Mouse (Mus musculus): ENCODE results near the gene Shank2. TPM values are rescaled to one million over a fixed set of nuclear protein-coding genes. Genes with fewer than 3 reads are reported as not detected.

Gene Shank2
- polyA plus RNA-seq, 1 experiment from 2014 or later: 9.1 TPM

GRCm38 (mm10) chr7:144468741-144469140 lies 467.0 kb downstream of the Shank2 start:
- H3K27ac ChIP-seq (replicated peaks; ENCODE audit: low read depth, low read length): no peak overlapping the region
- no peak for ATAC-seq (ENCODE audit: low FRiP score, low TSS enrichment)
- H3K9me3 ChIP-seq (ENCODE audit: control insufficient read depth, low read length): no peaks in the 10 kb centered on the region
- no peak overlapping the region for H3K4me3 ChIP-seq (replicated peaks; ENCODE audit: low read depth, low read length)
- peaks cover 21% of the 10 kb centered on the region for H3K36me3 ChIP-seq (ENCODE audit: control insufficient read depth, insufficient read depth, low read length)
- 92% methylated on average over 5 of the region's 5 CpGs for WGBS
- H3K9ac ChIP-seq (replicated peaks; ENCODE audit: low read length): no peak overlapping the region
- H3K27me3 ChIP-seq (ENCODE audit: control insufficient read depth, insufficient read depth, low read length): no peaks in the 10 kb centered on the region
- H3K4me2 ChIP-seq (ENCODE audit: low read length): peak overlapping the region; percentile 91
- no peak for DNase-seq
- peaks cover 14% of the 10 kb centered on the region; the same call in 1 of the 2 replicates for H3K4me1 ChIP-seq (ENCODE audit: control insufficient read depth, insufficient read depth, low read length)

- 10% methylated on average over 4 of the region's 4 CpGs for whole genome bisulfite sequencing
Observed at GRCm38 (mm10) chr7:144469181-144469641, 467.5 kb downstream of the Shank2 start.

GRCm38 (mm10) chr7:144469908-144470544 lies 468.3 kb downstream of the Shank2 start:
- Histone ChIP-seq H3K9me3 (ENCODE audit: control insufficient read depth, low read length) (no peaks in the 10 kb centered on the region), H3K4me2 (ENCODE audit: low read length) (peak overlapping the region; percentile 91), H3K27ac (replicated peaks; ENCODE audit: low read depth, low read length) (peak overlapping the region; percentile 79), H3K36me3 (ENCODE audit: control insufficient read depth, insufficient read depth, low read length) (peaks cover 8% of the 10 kb centered on the region), H3K4me1 (ENCODE audit: control insufficient read depth, insufficient read depth, low read length) (peaks cover 14% of the 10 kb centered on the region; the same call in 1 of the 2 replicates), H3K4me3 (replicated peaks; ENCODE audit: low read depth, low read length) (peak overlapping the region; percentile 89), H3K27me3 (ENCODE audit: control insufficient read depth, insufficient read depth, low read length) (no peaks in the 10 kb centered on the region), H3K9ac (replicated peaks; ENCODE audit: low read length) (peak overlapping the region; percentile 95)
- ATAC-seq (ENCODE audit: low FRiP score, low TSS enrichment) (peak; percentile 35), DNase-seq (no peak)
- 1% methylated on average over 31 of the region's 31 CpGs for WGBS

More at GRCm38 (mm10) chr7:144469181-144469641, 467.5 kb downstream of the Shank2 start:
- Histone ChIP-seq H3K27me3 (ENCODE audit: control insufficient read depth, insufficient read depth, low read length) (no peaks in the 10 kb centered on the region), H3K9ac (replicated peaks; ENCODE audit: low read length) (peak overlapping the region; percentile 95), H3K36me3 (ENCODE audit: control insufficient read depth, insufficient read depth, low read length) (peaks cover 17% of the 10 kb centered on the region), H3K4me1 (ENCODE audit: control insufficient read depth, insufficient read depth, low read length) (peaks cover 14% of the 10 kb centered on the region; the same call in 1 of the 2 replicates), H3K4me2 (ENCODE audit: low read length) (peak overlapping the region; percentile 91), H3K27ac (replicated peaks; ENCODE audit: low read depth, low read length) (no peak overlapping the region), H3K9me3 (ENCODE audit: control insufficient read depth, low read length) (no peaks in the 10 kb centered on the region), H3K4me3 (replicated peaks; ENCODE audit: low read depth, low read length) (peak overlapping the region; percentile 89)
- DNase-seq (no peak), ATAC-seq (ENCODE audit: low FRiP score, low TSS enrichment) (no peak)

DNA sequence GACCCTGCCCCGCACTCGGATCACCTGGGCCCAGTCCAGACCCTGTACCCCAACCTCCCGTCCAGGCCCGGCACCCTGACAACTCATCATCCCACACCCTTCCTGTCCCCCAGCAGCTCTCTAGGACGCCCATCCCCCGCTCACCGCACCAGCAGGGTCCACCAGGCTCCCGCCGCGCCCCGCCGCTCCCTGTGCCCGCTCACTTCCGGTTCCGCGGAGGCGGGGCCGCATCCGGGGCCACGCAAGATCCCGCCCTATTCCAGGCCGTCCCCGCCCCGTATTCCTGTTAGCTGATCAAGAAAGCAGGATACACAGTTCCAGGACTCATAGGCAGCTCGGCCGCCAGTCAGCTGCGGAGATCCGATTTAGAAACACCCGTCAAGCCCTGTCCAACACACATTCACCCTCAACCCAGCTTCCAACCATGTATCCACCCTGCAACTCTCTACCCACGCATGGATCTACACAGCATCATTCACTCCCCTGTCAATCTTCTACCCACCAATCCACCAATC lies 468.9 kb downstream of the Shank2 start, which contains the start of gene Cttn:
TSS of gene Cttn (minus strand) at position 465 of the 515 bp plus-strand sequence.
- ATAC-seq (ENCODE audit: low FRiP score, low TSS enrichment): peak; percentile 95
- Histone ChIP-seq H3K27ac (replicated peaks; ENCODE audit: low read depth, low read length) (peak within 1 kb of the TSS; percentile 79), H3K36me3 (ENCODE audit: control insufficient read depth, insufficient read depth, low read length) (peaks cover 5% of the 10 kb centered on the region), H3K4me2 (ENCODE audit: low read length) (peak within 1 kb of the TSS; percentile 91), H3K4me3 (replicated peaks; ENCODE audit: low read depth, low read length) (peak within 1 kb of the TSS; percentile 89), H3K4me1 (ENCODE audit: control insufficient read depth, insufficient read depth, low read length) (peaks cover 14% of the 10 kb centered on the region; the same call in 1 of the 2 replicates), H3K9me3 (ENCODE audit: control insufficient read depth, low read length) (no peaks in the 10 kb centered on the region), H3K27me3 (ENCODE audit: control insufficient read depth, insufficient read depth, low read length) (no peaks in the 10 kb centered on the region), H3K9ac (replicated peaks; ENCODE audit: low read length) (peak within 1 kb of the TSS; percentile 95)
- under 1% methylated on average over 30 of the region's 30 CpGs for WGBS
- DNase-seq: peak; percentile 95

GRCm38 (mm10) chr7:144471103-144471502 lies 469.4 kb downstream of the Shank2 start:
- ATAC-seq (ENCODE audit: low FRiP score, low TSS enrichment) (no peak), DNase-seq (no peak)
- no peaks in the 10 kb centered on the region for H3K9me3 ChIP-seq (ENCODE audit: control insufficient read depth, low read length)
- 87% methylated on average over 2 of the region's 2 CpGs for WGBS
- H3K4me1 ChIP-seq (ENCODE audit: control insufficient read depth, insufficient read depth, low read length): peaks cover 14% of the 10 kb centered on the region; the same call in 1 of the 2 replicates
- no peaks in the 10 kb centered on the region for H3K27me3 ChIP-seq (ENCODE audit: control insufficient read depth, insufficient read depth, low read length)
- peak overlapping the region; percentile 95 for H3K9ac ChIP-seq (replicated peaks; ENCODE audit: low read length)
- H3K27ac ChIP-seq (replicated peaks; ENCODE audit: low read depth, low read length): peak overlapping the region; percentile 79
- peak overlapping the region; percentile 91 for H3K4me2 ChIP-seq (ENCODE audit: low read length)
- H3K36me3 ChIP-seq (ENCODE audit: control insufficient read depth, insufficient read depth, low read length): peaks cover 7% of the 10 kb centered on the region
- peak overlapping the region; percentile 89 for H3K4me3 ChIP-seq (replicated peaks; ENCODE audit: low read depth, low read length)

DNA sequence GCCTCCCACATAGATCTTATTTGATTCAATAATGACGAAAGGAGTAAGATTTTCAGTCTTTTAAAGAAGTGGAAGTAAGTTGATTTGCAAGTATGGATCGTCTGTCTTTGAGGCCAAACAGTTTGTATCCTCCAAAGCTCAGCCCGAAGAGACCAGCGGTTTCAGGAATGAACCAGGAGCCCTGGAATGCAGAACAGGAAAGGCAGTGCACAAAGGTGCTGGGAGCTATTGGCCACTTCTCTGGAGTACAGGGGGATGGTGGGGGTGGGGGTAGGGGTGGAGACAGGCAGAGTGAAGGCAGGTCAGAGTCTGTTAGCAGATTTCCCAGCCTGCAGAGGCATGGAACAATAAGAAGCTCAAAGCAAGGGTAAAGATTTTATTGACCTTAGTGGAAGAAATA lies 471.8 kb downstream of the Shank2 start:
- WGBS: 69% methylated on average over 4 of the region's 4 CpGs
- Histone ChIP-seq H3K27me3 (ENCODE audit: control insufficient read depth, insufficient read depth, low read length) (no peaks in the 10 kb centered on the region), H3K4me1 (ENCODE audit: control insufficient read depth, insufficient read depth, low read length) (peaks cover 14% of the 10 kb centered on the region; the same call in 1 of the 2 replicates), H3K9me3 (ENCODE audit: control insufficient read depth, low read length) (no peaks in the 10 kb centered on the region), H3K36me3 (ENCODE audit: control insufficient read depth, insufficient read depth, low read length) (peaks cover 23% of the 10 kb centered on the region), H3K4me3 (replicated peaks; ENCODE audit: low read depth, low read length) (no peak overlapping the region), H3K9ac (replicated peaks; ENCODE audit: low read length) (no peak overlapping the region), H3K4me2 (ENCODE audit: low read length) (no peak overlapping the region), H3K27ac (replicated peaks; ENCODE audit: low read depth, low read length) (no peak overlapping the region)
- ATAC-seq (ENCODE audit: low FRiP score, low TSS enrichment) (no peak), DNase-seq (no peak)

Small RNAs within 50 kb of the gene (microRNA-seq; reads per million reads assigned to microRNA genes)
- 1.8 reads per million, percentile 8 among the genes with 10 or more reads in this experiment for gene Mir3105

Other genes with a start within 250 kb of the Shank2 start
- 30.1 and 33.2 TPM in 2 replicates for gene Osbpl5, start 244.9 kb upstream of the Shank2 start, polyA plus RNA-seq (2014; fragmentation: Nextera tagmentation; extraction: Ambion mirVana)
- not detected in 2 replicates for gene Mrgprg, start 234.9 kb upstream of the Shank2 start, polyA plus RNA-seq (2014; fragmentation: Nextera tagmentation; extraction: Ambion mirVana)
- gene Mrgpre, start 217.4 kb upstream of the Shank2 start, polyA plus RNA-seq (2014; fragmentation: Nextera tagmentation; extraction: Ambion mirVana): 6.9 and 7.2 TPM in 2 replicates
- 6.5 and 7.1 TPM in 2 replicates for gene Nadsyn1, start 179.1 kb upstream of the Shank2 start, polyA plus RNA-seq (2014; fragmentation: Nextera tagmentation; extraction: Ambion mirVana)
- gene Dhcr7, start 178.8 kb upstream of the Shank2 start, polyA plus RNA-seq (2014; fragmentation: Nextera tagmentation; extraction: Ambion mirVana): 64.6 and 73.3 TPM in 2 replicates
- not detected in 2 replicates for gene Gm498, start 135.1 kb upstream of the Shank2 start, polyA plus RNA-seq (2014; fragmentation: Nextera tagmentation; extraction: Ambion mirVana)

All from midbrain, embryonic 14.5 days (tissue).